Mouse (Mus musculus) olfactory bulb, adult 2 months (tissue): ENCODE data around the gene Crocc. TPM values are rescaled to one million over a fixed set of nuclear protein-coding genes. Genes with fewer than 3 reads are reported as not detected.

ENCODE experiments used
- H3K27ac ChIP-seq: fragments of 200-500 bp; 2 replicates; pipeline ENCODE4 v1.5.1; 2012; ENCODE audit warnings: low read depth, low read length; ENCODE audit not compliant: insufficient read depth
- H3K4me1 ChIP-seq: fragments of 200-500 bp; 2 replicates; pipeline ENCODE4 v1.6.1; 2012; ENCODE audit warnings: low read length; ENCODE audit not compliant: control insufficient read depth, insufficient read depth
- H3K4me3 ChIP-seq: fragments of 200-500 bp; 2 replicates; pipeline ENCODE4 v1.5.1; 2012; ENCODE audit warnings: mild to moderate bottlenecking, low read depth, low read length, moderate library complexity; ENCODE audit not compliant: insufficient read depth
- CTCF ChIP-seq: fragments of 200-500 bp; IDR thresholded peaks from 2 replicates; pipeline ENCODE4 v1.5.1; 2012; ENCODE audit warnings: low read depth, mild to moderate bottlenecking, low read length, moderate library complexity; ENCODE audit not compliant: insufficient read depth
- POLR2A ChIP-seq: fragments of 200-500 bp; IDR thresholded peaks from 2 replicates; pipeline ENCODE4 v1.6.1; 2012; ENCODE audit warnings: mild to moderate bottlenecking, low read depth, low read length, moderate library complexity; ENCODE audit not compliant: insufficient read depth
- WGBS: fragments of 180-500 bp; shearing (Covaris S2); methylation state at CpG from one replicate; pipeline ENCODE4 v1.1.7; 2018; 5-methylcytosine and 5-hydroxymethylcytosine counted together
- polyA plus RNA-seq: library from polyadenylated mRNA; stranded (reverse); fragments of >200 nt; gene quantifications from 2 replicates; pipeline ENCODE4 v1.2.4, GENCODE M21; 2012; ENCODE audit warnings: low replicate concordance; ENCODE audit not compliant: missing spikeins, insufficient read depth, insufficient read length

The Crocc gene
- polyA plus RNA-seq, 1 experiment, result not detected

DNA sequence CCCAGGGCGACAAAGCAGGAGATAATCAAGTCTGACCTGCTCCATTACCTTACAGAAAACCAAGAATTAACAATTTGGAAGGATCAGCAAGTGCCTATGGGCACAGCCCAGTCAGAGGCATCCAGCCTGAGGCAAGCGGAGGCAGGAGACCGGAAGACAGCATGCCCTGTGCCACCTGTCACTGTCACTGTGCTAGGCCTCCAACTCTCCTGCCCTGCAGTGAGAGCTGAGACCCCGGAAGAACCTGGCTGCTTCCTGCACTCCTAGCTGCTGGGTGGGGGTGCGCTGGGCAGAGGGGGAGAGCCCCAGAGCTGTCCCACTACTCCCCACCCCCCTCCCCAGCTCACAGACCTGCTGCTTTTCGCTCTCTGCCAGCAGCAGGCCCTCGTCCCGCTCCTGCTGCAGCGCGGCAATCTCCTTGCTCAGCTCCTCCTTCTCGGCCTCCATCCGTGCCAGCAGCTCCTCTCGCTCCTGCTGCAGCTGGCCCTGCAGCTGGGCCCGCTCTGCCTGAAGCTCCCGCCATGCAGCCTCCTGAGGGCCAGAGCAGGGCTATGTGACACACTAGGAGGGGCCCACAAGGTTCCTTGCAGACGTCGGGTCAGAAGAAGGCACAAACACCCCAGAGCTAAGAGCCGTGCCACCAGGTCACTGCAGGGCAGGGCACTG lies 29.7 kb downstream of the Crocc start:
- WGBS, result 62% methylated on average over 18 of the region's 18 CpGs
- TF ChIP-seq POLR2A, result no peak
- TF ChIP-seq CTCF, result no peak

DNA sequence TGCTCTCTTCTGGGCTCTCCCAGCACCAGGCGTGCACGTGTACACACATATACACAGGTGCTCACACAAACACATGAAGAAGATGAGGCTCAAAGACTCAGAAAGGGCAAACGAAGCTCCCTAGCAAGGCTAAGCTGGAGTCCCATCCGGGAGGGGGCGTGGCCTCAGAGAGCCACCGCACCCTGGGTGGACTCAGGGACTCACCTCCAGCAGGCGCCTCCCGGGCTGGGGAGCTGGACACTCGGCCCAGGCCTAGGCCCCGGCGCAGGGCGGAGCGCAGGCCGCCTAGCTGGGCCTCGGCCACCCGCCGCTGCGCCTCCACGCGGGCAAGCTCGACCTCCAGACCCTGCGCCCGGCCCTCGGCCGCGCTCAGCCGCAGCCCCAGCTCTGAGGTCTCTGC lies 35.4 kb downstream of the Crocc start:
- Histone ChIP-seq H3K4me1 (peaks cover 21% of the 10 kb centered on the region), H3K27ac (no peak overlapping the region), H3K4me3 (no peak overlapping the region)
- WGBS, result 90% methylated on average over 27 of the region's 27 CpGs
- no peak for TF ChIP-seq POLR2A
- TF ChIP-seq CTCF, result no peak

More for the DNA sequence above, 29.7 kb downstream of the Crocc start:
- Histone ChIP-seq H3K4me3 (no peak overlapping the region), H3K27ac (no peak overlapping the region), H3K4me1 (peaks cover 11% of the 10 kb centered on the region)

DNA sequence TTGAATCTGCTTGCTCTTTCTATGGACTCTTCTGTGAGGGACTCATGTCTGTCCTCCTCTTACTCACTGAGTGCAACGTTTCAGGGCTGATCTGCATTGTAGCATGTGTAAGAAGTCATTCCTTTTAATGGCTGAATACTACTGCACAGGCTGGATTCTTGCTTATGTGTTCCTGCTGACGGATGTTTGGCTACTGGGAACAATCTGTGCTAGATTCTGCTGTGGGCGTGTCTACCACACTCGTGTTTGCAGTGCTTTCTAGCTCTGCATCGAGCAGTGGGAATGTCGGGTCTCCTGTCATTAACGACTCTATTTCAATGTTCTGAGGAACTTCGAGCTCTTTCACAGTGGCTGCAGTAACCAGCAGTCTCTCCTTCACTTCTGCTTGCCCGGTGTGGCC lies 36.3 kb downstream of the Crocc start:
- 27% methylated on average over 9 of the region's 9 CpGs for WGBS
- TF ChIP-seq POLR2A, result no peak
- TF ChIP-seq CTCF, result no peak

DNA sequence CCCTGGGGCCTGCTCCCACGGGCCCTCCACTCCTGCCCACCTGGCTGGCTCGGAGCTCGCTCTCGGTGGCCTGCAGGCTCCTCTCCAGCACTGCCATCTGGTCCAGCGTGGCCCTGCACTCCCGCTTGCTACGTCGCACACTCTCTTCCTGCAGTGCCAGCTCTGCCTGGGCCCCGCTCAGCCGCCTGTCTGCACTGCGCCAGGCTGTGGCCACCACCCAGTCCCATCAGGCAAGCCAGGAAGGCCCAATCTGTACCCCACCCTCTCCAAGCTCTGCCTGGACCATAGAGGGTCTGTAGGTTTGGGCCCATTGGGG lies 38.8 kb downstream of the Crocc start:
- Histone ChIP-seq H3K4me1 (peaks cover 24% of the 10 kb centered on the region), H3K4me3 (no peak overlapping the region), H3K27ac (no peak overlapping the region)
- 63% methylated on average over 11 of the region's 11 CpGs for WGBS
- TF ChIP-seq POLR2A (no peak), CTCF (no peak)

More for the DNA sequence above, 36.3 kb downstream of the Crocc start:
- 0 out of 2 replicates have a peak overlapping the region, but pooled peaks have one; percentile 2 for H3K27ac ChIP-seq
- no peak overlapping the region for H3K4me3 ChIP-seq
- H3K4me1 ChIP-seq, result peaks cover 21% of the 10 kb centered on the region

DNA sequence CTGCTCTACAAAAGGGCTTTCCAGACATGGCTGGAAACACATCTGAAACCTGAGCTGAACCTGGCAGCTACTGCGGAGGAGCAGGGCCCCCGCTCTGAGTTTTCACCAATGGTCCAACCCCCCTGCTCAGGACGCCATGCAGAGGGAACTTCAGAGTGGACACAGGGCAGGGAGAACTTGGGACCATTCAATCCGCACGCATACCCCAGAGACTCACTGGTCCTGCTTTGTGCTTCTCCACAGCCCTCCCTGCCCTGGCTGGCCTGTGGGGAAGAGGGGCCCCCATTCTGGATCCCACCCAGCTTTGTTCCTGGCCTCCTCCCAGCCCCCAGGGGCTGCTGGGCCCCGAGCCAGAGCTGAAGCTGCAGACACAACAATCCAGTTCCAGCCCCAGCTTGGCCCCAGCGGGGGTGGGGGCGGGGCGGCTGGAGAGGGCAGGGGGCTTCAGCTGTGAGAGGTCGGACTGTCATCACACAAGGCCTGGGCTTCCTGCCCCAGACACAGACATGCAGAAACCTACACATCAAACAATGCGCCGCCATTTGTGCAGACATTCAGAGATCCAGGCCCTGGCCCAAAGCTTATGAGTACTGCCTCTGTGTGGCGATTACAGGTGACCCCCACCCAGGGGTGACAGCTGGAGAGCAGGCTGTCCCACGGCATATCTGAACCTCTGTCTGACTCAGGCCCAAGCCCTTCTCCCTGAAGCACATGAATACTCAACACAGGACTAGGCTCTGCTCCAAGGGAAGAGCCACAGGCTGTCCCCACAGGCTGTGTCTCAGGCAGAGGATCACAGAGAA lies 39.3 kb downstream of the Crocc start:
- no peak overlapping the region for H3K27ac ChIP-seq
- WGBS, result 34% methylated on average over 14 of the region's 14 CpGs
- H3K4me1 ChIP-seq, result peaks cover 27% of the 10 kb centered on the region
- no peak for TF ChIP-seq CTCF
- no peak for TF ChIP-seq POLR2A
- no peak overlapping the region for H3K4me3 ChIP-seq

DNA sequence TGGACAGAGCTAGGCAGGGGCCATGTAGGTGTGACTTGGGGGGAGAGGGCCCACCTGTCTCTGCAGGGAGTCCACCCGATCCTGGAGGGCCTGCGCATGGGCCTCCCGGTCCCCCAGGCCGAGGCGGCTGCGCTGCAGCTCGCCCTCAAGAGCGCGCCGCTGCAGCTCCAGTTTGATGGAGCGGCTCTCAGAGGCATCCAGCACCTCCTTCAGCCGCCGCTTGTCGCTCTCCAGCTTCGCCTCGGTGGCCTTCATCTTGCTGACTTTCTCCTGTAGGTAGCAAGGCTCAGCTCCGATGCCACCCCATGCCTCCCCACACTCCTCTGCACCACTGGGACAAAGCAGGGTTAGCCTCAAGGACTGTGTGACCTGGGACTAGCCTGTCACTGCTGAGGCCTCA lies 40.1 kb downstream of the Crocc start:
- no peak overlapping the region for H3K27ac ChIP-seq
- no peak for TF ChIP-seq CTCF
- TF ChIP-seq POLR2A, result peak; percentile 11; the same call in 1 of the 2 replicates
- H3K4me3 ChIP-seq, result no peak overlapping the region
- 80% methylated on average over 17 of the region's 17 CpGs for WGBS
- peaks cover 27% of the 10 kb centered on the region for H3K4me1 ChIP-seq

DNA sequence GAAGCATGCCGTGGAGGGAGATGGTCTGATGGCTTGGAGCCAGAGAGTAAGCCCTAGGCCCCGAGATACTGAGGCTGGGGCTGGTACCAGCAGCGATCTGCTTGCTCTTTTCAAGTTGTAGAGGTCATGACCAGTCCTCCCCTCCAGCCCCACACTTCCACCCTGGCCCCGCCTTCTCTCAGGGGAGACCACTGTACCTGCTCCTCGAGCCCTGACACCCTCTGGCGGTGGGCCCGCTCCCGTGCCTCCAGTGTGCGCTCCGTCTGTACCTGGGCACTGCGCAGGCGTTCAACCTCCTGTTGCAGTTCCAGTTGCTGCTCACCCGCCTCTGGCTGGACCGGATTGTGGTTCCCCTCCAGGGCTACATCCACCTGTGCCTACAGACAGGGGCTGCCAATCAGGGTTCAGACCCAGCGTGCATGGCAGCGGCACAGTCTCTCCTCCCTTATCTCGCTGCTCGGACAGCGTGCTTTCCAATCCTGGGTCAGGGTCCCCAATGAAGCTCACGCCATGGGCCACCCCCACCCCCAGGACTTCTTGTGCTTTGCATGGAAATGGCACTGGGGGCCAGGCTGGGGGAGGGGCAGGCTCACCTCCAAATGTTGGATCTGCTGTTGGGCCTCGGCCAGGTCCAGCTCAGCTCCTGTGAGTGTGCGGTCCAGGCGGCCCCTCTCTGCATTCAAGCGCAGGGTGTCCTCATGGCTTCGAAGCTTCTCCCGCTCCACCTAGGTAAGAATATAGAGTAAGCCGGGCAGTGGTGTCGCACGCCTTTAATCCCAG lies 42.5 kb downstream of the Crocc start:
- Histone ChIP-seq H3K4me3 (no peak overlapping the region), H3K27ac (no peak overlapping the region), H3K4me1 (peaks cover 21% of the 10 kb centered on the region)
- TF ChIP-seq POLR2A (no peak), CTCF (no peak)
- WGBS, result 90% methylated on average over 29 of the region's 29 CpGs

DNA sequence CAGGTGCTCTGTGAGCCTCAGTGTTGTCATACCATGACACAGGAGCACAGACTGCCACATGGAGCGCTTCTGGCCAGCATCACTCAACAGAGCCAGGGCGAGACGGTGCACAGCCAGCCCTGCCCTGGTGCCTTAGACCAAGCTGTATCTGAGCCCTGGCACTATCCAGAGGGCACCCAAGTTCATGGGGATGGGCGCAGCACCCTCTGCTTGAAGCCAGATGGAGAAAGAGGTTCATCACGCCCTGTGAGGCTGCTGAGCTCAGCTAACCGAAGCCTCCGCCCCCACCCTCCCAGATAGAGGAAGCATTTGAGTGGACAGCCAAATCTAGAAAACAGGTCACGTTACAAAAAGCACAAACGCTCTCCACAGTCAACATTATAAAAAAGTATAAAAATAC lies 44.0 kb downstream of the Crocc start:
- H3K4me1 ChIP-seq, result peaks cover 29% of the 10 kb centered on the region
- H3K27ac ChIP-seq, result no peak overlapping the region
- 60% methylated on average over 9 of the region's 9 CpGs for whole genome bisulfite sequencing
- TF ChIP-seq CTCF (no peak), POLR2A (no peak)
- H3K4me3 ChIP-seq, result no peak overlapping the region

DNA sequence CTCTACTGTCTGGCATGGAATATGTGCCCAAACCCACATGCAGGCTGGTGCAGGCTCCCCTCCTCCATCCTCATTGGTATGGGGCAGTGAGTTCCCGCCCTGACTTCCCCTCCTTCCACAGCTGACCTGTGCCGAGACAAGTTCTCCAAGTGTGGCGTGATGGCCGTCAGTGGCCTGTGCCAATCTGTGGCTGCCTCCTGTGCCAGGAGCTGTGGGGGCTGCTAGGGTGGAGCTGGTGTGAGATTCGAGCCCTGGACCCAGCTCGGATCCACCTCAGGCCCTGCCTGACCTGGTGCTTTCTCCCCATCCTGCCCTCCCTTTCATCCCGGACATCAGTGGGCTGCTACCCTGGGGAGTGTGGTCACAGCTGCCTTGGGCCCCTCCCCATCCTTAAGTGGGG lies 45.0 kb downstream of the Crocc start:
- no peak overlapping the region for H3K4me3 ChIP-seq
- no peak overlapping the region for H3K27ac ChIP-seq
- TF ChIP-seq CTCF (no peak), POLR2A (no peak)
- peaks cover 29% of the 10 kb centered on the region for H3K4me1 ChIP-seq
- WGBS, result 64% methylated on average over 7 of the region's 7 CpGs

DNA sequence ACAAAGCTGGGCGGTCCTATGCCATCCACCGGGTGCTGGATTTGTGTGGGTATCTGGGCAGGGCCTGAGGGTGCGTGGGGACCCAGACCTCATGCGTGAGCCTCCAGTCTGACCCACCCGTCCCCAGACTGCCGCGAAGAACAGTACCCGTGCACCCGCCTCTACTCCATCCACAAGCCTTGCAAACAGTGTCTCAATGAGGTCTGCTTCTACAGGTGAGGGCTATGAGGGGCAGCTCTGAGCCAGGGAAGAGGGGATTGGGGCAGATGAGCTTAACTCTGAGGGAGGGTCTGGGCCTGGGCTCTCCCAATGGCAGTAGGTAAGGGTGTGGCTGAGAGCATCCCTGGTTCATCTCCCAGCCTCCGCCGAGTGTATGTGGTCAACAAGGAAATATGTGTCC lies 45.5 kb downstream of the Crocc start:
- 89% methylated on average over 11 of the region's 11 CpGs for WGBS
- TF ChIP-seq POLR2A (no peak), CTCF (no peak)
- Histone ChIP-seq H3K4me1 (peaks cover 32% of the 10 kb centered on the region), H3K4me3 (no peak overlapping the region), H3K27ac (no peak overlapping the region)
